Mouse (Mus musculus) lung, embryonic 15.5 days (tissue): ENCODE results near the gene 1110017D15Rik. TPM values are rescaled to one million over a fixed set of nuclear protein-coding genes. Genes with fewer than 3 reads are reported as not detected.

Source experiments
- polyA plus RNA-seq: library from polyadenylated mRNA; unstranded; fragments of >200 nt; fragmentation: Nextera tagmentation; extraction: Ambion mirVana; gene quantifications from 2 replicates; pipeline ENCODE4 v1.2.1, GENCODE M21; 2015

Gene 1110017D15Rik
- polyA plus RNA-seq, 1 experiment from 2014 or later: 6.4 TPM

Other genes starting within 250 kb of the 1110017D15Rik start
- gene Ubap2, start 242.2 kb downstream of the 1110017D15Rik start, polyA plus RNA-seq: 55.1 and 55.9 TPM in 2 replicates
- 67.5 and 67.6 TPM in 2 replicates for gene Dcaf12, start 202.4 kb downstream of the 1110017D15Rik start, polyA plus RNA-seq
- gene Ubap1, start 168.3 kb downstream of the 1110017D15Rik start, polyA plus RNA-seq: 47.7 and 53.9 TPM in 2 replicates
- 8.2 and 8.3 TPM in 2 replicates for gene Kif24, start 52.4 kb downstream of the 1110017D15Rik start, polyA plus RNA-seq
- gene Nudt2, start 52.2 kb downstream of the 1110017D15Rik start, polyA plus RNA-seq: 48.2 and 49.0 TPM in 2 replicates
- 3.5 and 4.2 TPM in 2 replicates for gene AI464131, start 14.3 kb downstream of the 1110017D15Rik start, polyA plus RNA-seq
- gene Fam219a, start 52.2 kb upstream of the 1110017D15Rik start, polyA plus RNA-seq: 2.0 and 2.2 TPM in 2 replicates
- gene Dnaic1, start 52.4 kb upstream of the 1110017D15Rik start, polyA plus RNA-seq: 2.9 and 3.3 TPM in 2 replicates
- gene Enho, start 123.0 kb upstream of the 1110017D15Rik start, polyA plus RNA-seq: 8.1 and 9.7 TPM in 2 replicates
- 7.8 TPM in 2 replicates for gene Cntfr, start 179.8 kb upstream of the 1110017D15Rik start, polyA plus RNA-seq
- 131 and 136 TPM in 2 replicates for gene Il11ra1, start 182.7 kb upstream of the 1110017D15Rik start, polyA plus RNA-seq
- 80.4 and 89.8 TPM in 2 replicates for gene Rpp25l, start 196.2 kb upstream of the 1110017D15Rik start, polyA plus RNA-seq
- 133 and 136 TPM in 2 replicates for gene Dctn3, start 205.8 kb upstream of the 1110017D15Rik start, polyA plus RNA-seq
- not detected in 2 replicates for gene Arid3c, start 213.8 kb upstream of the 1110017D15Rik start, polyA plus RNA-seq
- 29.2 and 30.8 TPM in 2 replicates for gene Galt, start 237.9 kb upstream of the 1110017D15Rik start, polyA plus RNA-seq
- 75.5 and 80.2 TPM in 2 replicates for gene Sigmar1, start 238.8 kb upstream of the 1110017D15Rik start, polyA plus RNA-seq